Mouse (Mus musculus) thymus, postnatal 0 days (tissue): ENCODE measurements at regions not wholly inside any gene's neighbourhood (a gene's known extent, or its start where the extent isn't known, plus 50 kb on each side); places are given as distances from the start of the nearest gene placed in this dataset.

ENCODE experiments used
- DNase-seq: peaks from one replicate; pipeline ENCODE4 v3.0.0-alpha.2; 2015; ENCODE audit warnings: low spot score

GRCm38 (mm10) chr17:67504502-67505033 lies 128.0 kb downstream of the Lrrc30 start:
- DNase-seq: no peak

GRCm38 (mm10) chr17:67503125-67503878 lies 129.2 kb downstream of the Lrrc30 start:
- DNase-seq: no peak

- no peak for DNase-seq
Observed at GRCm38 (mm10) chr17:67502628-67503027, 129.9 kb downstream of the Lrrc30 start.

DNA sequence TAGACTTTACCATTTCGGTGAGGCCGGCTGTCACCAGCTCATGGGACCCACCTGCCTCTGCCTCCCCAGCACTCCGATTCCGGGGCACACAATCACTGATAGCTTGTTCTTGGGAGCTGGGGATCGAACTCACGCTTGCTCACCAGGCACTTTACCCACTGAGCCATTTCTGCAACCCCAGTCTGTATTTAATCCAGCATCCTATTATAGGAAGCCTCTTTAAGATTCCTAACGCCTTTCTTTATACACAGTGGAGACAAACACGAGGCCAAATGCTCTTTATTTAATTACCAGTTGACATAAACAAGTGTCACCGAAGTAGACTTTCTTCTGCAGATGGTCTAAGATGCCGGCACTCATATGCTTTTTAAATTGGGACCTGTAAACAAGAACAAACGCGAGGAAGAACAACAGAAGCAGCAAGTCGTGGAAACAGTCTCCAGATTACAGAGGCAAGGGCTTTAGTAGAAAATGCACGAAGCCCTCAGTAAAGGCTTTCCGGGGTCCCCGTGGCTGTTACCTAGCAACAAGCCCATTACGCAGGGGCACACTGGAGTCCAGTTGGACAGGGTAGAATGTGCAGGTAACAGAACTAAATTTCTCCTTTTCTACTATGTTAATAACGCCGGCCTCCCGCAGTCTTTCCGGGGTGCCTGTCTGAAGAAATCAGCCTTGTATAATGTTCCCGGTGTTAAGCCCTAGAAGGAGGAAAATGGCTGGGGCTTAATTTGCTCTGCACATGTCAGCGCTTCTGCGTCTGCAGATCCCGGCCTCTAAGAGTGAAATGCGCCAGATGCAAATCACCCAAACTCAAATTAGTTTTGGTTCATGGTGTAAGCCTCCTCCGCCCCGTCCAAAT lies 132.5 kb downstream of the Lrrc30 start:
- no peak for DNase-seq

DNA sequence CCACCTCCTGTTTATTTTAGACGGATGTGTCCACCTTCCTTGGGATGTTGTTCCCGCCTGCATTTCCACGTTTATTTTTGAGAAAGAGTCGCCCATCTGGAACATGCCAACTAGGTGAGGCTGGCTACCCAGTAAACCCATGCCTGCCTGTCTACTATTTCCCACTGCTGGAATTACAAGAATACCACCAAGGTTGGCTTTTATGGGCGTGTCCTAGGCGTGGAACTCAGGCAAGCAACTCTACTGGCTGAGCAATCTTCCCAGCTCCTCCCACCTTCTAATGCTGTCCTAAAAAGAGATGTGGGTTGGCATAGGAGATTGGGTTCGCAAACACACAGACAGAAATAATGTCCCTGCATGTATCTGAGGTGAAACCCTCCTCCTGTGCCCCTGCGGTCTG lies 135.1 kb downstream of the Lrrc30 start:
- DNase-seq: no peak

DNA sequence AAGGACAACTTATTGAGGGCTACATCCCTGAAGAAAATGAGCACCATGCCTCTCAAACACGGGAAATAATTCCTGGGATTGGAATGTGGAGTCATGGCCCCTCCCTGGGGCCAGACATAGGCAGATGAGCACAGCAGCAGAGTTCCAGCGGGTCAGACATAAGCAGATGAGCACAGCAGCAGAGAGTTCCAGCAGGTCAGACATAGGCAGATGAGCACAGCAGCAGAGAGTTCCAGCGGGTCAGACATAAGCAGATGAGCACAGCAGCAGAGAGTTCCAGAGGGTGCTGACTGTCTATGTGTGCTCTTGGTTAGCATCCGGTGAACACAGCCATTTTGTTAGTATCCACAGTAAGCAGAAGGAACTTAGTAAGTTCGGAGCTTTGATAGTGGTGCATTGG lies 126.2 kb upstream of the Ptprm start:
- DNase-seq: no peak

DNA sequence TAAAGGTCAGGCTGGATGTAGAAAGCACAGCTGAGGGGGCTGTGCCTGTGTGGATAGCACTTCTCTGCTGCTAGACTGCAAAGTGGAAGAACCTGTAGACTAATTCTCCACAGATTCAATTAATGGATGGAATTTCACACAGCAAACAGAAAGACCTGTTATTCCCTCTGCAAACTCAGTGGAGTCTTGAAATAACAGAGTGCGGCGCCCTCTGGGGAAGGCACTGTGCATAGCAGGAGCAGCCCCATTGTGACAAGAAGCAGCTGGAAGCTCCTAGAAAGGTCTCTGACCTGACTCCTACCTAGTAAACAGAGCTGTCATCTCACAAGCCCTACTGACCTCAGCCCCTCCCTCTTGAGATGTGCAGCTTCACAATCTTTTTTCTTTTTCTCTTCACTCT lies 118.9 kb upstream of the Ptprm start:
- DNase-seq: peak; percentile 14

DNA sequence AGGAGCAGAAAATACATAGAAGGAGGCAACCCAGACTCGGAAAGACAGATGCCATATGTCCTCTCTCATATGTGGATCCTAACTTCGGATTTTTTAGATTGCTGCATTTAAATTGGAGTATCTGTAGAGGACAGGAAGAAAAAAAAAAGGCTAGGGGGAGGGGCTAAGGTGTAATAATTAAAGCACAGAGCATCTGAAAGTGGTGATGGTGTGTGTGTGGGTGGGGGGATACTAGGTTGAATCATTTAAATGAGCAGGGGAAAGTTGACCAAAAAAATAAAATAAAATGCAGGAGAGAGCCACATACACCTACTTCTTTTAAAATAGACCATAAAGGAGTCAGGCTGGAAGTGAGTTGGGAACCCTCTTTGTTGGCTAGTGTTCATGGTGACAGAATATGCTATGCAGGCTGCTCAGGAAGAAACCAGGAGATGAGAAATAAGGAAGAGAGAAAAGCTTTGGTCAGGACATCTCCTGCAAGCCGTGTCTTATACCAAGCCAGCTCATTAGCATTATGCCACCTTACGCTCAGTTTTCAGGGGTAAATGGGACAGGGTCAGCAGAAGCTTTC lies 104.7 kb upstream of the Ptprm start:
- DNase-seq: no peak

- no peak for DNase-seq
Observed at GRCm38 (mm10) chr17:67451966-67452365, 97.7 kb upstream of the Ptprm start.

- DNase-seq: no peak
Observed at GRCm38 (mm10) chr17:67451081-67451480, 96.8 kb upstream of the Ptprm start.

DNA sequence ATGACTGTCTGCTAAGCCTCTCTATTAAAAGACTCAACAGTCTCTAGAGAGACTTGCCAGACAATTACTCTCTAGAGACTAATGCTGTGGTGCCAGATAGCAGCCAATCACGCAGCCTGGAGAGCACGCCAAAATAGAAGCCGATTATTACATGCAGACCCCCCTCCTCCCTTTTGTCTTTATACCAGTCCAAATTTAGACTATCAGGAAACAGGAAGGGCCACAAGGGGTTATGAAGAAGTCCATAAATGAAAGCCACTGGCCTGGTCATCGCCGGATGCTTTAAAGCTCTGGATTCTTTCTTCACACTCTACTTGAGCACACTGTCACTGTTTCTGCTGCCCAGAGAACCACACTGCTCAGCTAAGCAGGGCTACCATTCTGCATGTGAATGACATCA lies 95.8 kb upstream of the Ptprm start:
- DNase-seq: no peak

DNA sequence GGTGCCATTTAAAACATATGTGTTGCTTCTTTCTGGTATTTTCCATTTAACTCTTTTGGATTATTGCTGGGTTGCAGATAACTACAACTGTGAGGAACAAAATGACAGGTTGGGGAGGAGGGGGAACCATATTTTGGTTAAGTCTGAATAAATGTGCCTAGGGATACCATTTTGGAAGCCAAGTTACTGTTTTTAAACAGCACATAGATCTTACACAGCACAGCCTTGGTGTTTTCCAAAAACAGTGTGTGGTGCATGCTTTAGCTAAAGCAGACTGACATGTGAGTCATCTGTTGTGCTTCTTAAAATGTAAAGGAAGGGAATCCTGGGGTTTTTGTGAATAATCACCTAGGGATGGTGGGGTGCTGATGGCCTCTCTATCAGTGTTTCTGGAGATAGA lies 91.7 kb upstream of the Ptprm start:
- DNase-seq: no peak

- DNase-seq: no peak
Observed at GRCm38 (mm10) chr17:67440961-67441360, 86.7 kb upstream of the Ptprm start.

- no peak for DNase-seq
Observed at GRCm38 (mm10) chr17:67419956-67420711, 65.9 kb upstream of the Ptprm start.

DNA sequence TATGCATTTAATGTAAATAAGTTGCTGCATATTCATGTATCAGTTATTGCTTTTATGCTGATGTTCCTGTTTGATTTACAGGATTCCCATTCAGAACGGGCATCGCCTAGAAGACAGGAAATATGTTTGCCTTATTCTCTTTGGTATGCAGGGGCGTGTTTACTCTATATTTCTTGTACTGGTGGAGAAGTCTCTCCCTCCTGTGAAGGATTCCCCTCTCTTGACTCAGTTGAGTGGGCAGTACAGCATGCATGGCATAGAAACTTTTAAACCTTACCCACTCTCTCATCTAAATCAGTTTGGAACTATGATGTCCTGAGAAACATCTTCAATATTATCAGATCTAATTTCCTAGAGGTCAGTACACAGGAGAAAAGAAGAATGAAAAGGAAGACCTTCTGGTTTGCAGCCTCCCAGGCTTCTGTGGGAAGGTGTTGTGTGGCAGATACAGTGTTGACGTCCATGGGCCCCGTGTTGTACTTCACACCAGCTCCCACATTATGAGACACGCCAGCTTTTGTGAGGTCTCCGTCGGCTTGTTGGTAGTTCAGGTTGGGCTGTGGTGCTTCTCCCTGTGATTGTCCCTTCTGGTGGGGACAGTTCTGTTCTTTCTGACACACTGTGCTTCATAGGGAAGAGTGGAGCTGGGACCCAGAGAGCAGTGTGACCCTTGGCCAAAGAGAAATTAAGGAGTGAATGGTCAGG lies 58.4 kb upstream of the Ptprm start:
- no peak for DNase-seq

GRCm38 (mm10) chr17:67409911-67410310 lies 55.7 kb upstream of the Ptprm start:
- DNase-seq: no peak

DNA sequence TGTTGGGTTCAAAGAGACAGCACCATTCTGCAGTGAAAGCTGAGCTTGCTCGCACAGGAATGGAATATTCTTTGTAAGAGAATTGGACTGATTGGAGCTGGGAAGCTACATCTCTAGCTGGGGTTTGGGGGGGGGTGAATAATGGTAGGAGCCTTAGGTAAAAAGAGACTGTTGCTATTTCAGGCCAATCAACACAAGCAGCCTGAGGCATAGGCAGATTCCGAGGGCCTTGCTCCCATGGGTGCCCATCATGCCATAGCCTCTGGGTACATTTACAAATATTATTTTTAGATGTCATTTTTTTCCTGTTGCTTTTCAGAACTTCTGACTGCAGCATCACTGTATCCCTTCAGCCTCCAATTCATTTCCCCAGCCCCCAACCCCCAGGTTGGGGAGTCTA lies 51.7 kb upstream of the Ptprm start:
- no peak for DNase-seq
